Mouse (Mus musculus) heart, embryonic 13.5 days (tissue): ENCODE data around the gene Gxylt2. TPM values are rescaled to one million over a fixed set of nuclear protein-coding genes. Genes with fewer than 3 reads are reported as not detected.

Experiments
- ATAC-seq: fragments of 200-750 bp; cut with Nextera tagmentation; 2 replicates; pipeline ENCODE4 v1.8.0; 2017; ENCODE audit warnings: moderate TSS enrichment; ENCODE audit not compliant: insufficient number of reproducible peaks, low FRiP score, low TSS enrichment; ENCODE audit errors: extremely low read depth
- H3K27ac ChIP-seq: fragments of 300-500 bp; sonication (generic); replicated peaks from 2 replicates; pipeline ENCODE4 v1.5.1; 2015; ENCODE audit warnings: moderate library complexity, mild to moderate bottlenecking, inconsistent platforms
- H3K27me3 ChIP-seq: fragments of 300-500 bp; sonication (generic); replicated peaks from 2 replicates; pipeline ENCODE4 v1.6.1; 2015; ENCODE audit warnings: mild to moderate bottlenecking, inconsistent platforms
- H3K36me3 ChIP-seq: fragments of 300-500 bp; sonication (generic); 2 replicates; pipeline ENCODE4 v1.6.1; 2015; ENCODE audit warnings: mild to moderate bottlenecking, inconsistent platforms
- H3K4me1 ChIP-seq: fragments of 300-500 bp; sonication (generic); 2 replicates; pipeline ENCODE4 v1.6.1; 2015; ENCODE audit warnings: inconsistent platforms
- H3K4me2 ChIP-seq: fragments of 300-500 bp; sonication (generic); 2 replicates; pipeline ENCODE4 v1.6.1; 2015; ENCODE audit warnings: inconsistent platforms, mild to moderate bottlenecking, moderate library complexity
- H3K4me3 ChIP-seq: fragments of 300-500 bp; sonication (generic); 2 replicates; pipeline ENCODE4 v1.5.1; 2015; ENCODE audit warnings: moderate library complexity, mild to moderate bottlenecking, inconsistent platforms
- H3K9ac ChIP-seq: fragments of 300-500 bp; sonication (generic); 2 replicates; pipeline ENCODE4 v1.6.1; 2015; ENCODE audit warnings: inconsistent platforms, mild to moderate bottlenecking, moderate library complexity
- H3K9me3 ChIP-seq: fragments of 300-500 bp; sonication (generic); 2 replicates; pipeline ENCODE4 v1.6.1; 2016; ENCODE audit warnings: inconsistent platforms
- WGBS: fragments of 180-500 bp; shearing (Covaris S2); methylation state at CpG from one replicate; pipeline ENCODE4 v1.1.7; 2015; ENCODE audit warnings: mixed read lengths; 5-methylcytosine and 5-hydroxymethylcytosine counted together
- polyA plus RNA-seq: library from polyadenylated mRNA; unstranded; fragments of >200 nt; fragmentation: Nextera tagmentation; extraction: Ambion mirVana; gene quantifications from 2 replicates; pipeline ENCODE4 v1.2.1, GENCODE M21; 2015

The Gxylt2 gene
- polyA plus RNA-seq, 1 experiment from 2014 or later, result 3.3 TPM

DNA sequence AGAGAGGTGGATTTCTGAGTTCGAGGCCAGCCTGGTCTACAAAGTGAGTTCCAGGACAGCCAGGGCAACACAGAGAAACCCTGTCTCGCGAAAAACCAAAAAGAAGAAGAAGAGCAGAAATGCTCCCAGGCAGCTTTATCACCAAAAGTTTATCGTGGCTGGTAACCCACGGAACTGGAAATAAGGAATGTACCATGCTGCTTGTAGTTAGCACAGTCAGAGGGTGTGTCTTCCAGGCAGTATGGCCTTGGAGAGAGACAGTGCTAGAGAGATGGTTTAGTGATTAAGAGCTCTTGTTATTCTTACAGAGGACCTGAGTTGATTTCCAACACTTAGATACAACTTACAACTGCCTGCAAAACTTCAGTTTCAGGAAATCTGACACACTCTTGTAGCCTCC, 146.5 kb downstream of the Gxylt2 start:
- Histone ChIP-seq H3K4me2 (no peak overlapping the region), H3K27me3 (no peaks in the 10 kb centered on the region), H3K4me3 (no peak overlapping the region), H3K9ac (no peak overlapping the region), H3K36me3 (peaks cover 56% of the 10 kb centered on the region), H3K9me3 (no peaks in the 10 kb centered on the region), H3K27ac (no peak overlapping the region), H3K4me1 (peaks cover 36% of the 10 kb centered on the region)
- WGBS, result 76% methylated on average over 5 of the region's 5 CpGs
- ATAC-seq, result no peak

Other genes with a start within 250 kb of the Gxylt2 start
- gene Shq1, start 33.6 kb upstream of the Gxylt2 start, polyA plus RNA-seq, result 10.0 and 10.7 TPM in 2 replicates
- 13.5 and 13.9 TPM in 2 replicates for gene Ppp4r2, start 128.9 kb downstream of the Gxylt2 start, polyA plus RNA-seq